Mouse (Mus musculus) lung, embryonic 14.5 days (tissue): ENCODE data around the gene 1810062G17Rik. TPM values are rescaled to one million over a fixed set of nuclear protein-coding genes. Genes with fewer than 3 reads are reported as not detected.

Source experiments
- ATAC-seq: fragments of 200-750 bp; cut with Nextera tagmentation; 2 replicates; pipeline ENCODE4 v1.8.0; 2017; ENCODE audit warnings: mild to moderate bottlenecking, moderate TSS enrichment, moderate library complexity; ENCODE audit not compliant: insufficient read depth
- DNase-seq: peaks from one replicate; pipeline ENCODE4 v3.0.0-alpha.2; 2015
- H3K27ac ChIP-seq: fragments of 300-500 bp; sonication (generic); 2 replicates; pipeline ENCODE4 v1.5.1; 2014; ENCODE audit warnings: low read depth, mild to moderate bottlenecking, moderate library complexity
- H3K27me3 ChIP-seq: fragments of 300-500 bp; sonication (generic); 2 replicates; pipeline ENCODE4 v1.6.1; 2014; ENCODE audit warnings: low read length, control low read depth; ENCODE audit not compliant: insufficient read depth
- H3K36me3 ChIP-seq: fragments of 300-500 bp; sonication (generic); 2 replicates; pipeline ENCODE4 v1.6.1; 2014; ENCODE audit warnings: control low read depth; ENCODE audit not compliant: insufficient read depth
- H3K4me1 ChIP-seq: fragments of 300-500 bp; sonication (generic); 2 replicates; pipeline ENCODE4 v1.6.1; 2014; ENCODE audit warnings: antibody characterized with exemption, control low read depth; ENCODE audit not compliant: insufficient read depth
- H3K4me2 ChIP-seq: fragments of 300-500 bp; sonication (generic); 2 replicates; pipeline ENCODE4 v1.6.1; 2014; ENCODE audit warnings: mild to moderate bottlenecking
- H3K4me3 ChIP-seq: fragments of 300-500 bp; sonication (generic); 2 replicates; pipeline ENCODE4 v1.5.1; 2014; ENCODE audit warnings: low read depth, low read length
- H3K9ac ChIP-seq: fragments of 300-500 bp; sonication (generic); 2 replicates; pipeline ENCODE4 v1.6.1; 2014
- H3K9me3 ChIP-seq: fragments of 300-500 bp; sonication (generic); 2 replicates; pipeline ENCODE4 v1.6.1; 2016; ENCODE audit warnings: low read depth, low read length, control low read depth
- CTCF ChIP-seq: IDR thresholded peaks from 2 replicates; pipeline ENCODE4 v1.5.1; 2016; ENCODE audit warnings: antibody characterized with exemption, low read depth
- WGBS: fragments of 180-500 bp; shearing (Covaris S2); extraction: QIAGEN DNeasy Blood & Tissue Kit; methylation state at CpG from one replicate; pipeline ENCODE4 v1.1.7; 2014; 5-methylcytosine and 5-hydroxymethylcytosine counted together
- polyA plus RNA-seq: library from polyadenylated mRNA; unstranded; fragments of >200 nt; fragmentation: Nextera tagmentation; extraction: Ambion mirVana; gene quantifications from 2 replicates; pipeline ENCODE4 v1.2.1, GENCODE M21; 2014

Gene 1810062G17Rik
- polyA plus RNA-seq, 1 experiment from 2014 or later: 3.3 TPM

DNA sequence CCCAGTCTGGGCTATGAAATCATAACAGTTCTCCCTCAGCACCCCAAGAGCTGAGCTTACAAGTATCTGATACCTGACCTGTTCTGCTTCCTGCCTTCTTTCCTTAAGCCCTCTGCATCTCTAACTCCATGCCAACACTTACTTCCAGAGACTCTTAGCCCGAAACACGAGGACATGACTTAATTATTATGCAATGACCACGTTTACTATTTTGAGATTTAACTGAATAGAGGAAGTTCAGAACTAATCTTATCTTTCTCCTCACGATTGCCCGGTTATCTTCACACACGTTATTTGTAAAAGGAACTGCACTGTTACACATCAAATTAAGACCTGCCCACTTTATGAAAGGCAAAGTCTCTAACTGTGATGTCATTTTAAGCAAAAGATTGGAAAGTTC is 28.8 kb upstream of the 1810062G17Rik start:
- Histone ChIP-seq H3K4me2 (no peak overlapping the region), H3K9ac (no peak overlapping the region), H3K27ac (no peak overlapping the region), H3K4me3 (no peak overlapping the region), H3K4me1 (no peaks in the 10 kb centered on the region), H3K27me3 (no peaks in the 10 kb centered on the region), H3K9me3 (no peaks in the 10 kb centered on the region), H3K36me3 (peaks cover 50% of the 10 kb centered on the region)
- DNase-seq (no peak), ATAC-seq (no peak)
- TF ChIP-seq CTCF: no peak
- WGBS: 45% methylated on average over 6 of the region's 6 CpGs

DNA sequence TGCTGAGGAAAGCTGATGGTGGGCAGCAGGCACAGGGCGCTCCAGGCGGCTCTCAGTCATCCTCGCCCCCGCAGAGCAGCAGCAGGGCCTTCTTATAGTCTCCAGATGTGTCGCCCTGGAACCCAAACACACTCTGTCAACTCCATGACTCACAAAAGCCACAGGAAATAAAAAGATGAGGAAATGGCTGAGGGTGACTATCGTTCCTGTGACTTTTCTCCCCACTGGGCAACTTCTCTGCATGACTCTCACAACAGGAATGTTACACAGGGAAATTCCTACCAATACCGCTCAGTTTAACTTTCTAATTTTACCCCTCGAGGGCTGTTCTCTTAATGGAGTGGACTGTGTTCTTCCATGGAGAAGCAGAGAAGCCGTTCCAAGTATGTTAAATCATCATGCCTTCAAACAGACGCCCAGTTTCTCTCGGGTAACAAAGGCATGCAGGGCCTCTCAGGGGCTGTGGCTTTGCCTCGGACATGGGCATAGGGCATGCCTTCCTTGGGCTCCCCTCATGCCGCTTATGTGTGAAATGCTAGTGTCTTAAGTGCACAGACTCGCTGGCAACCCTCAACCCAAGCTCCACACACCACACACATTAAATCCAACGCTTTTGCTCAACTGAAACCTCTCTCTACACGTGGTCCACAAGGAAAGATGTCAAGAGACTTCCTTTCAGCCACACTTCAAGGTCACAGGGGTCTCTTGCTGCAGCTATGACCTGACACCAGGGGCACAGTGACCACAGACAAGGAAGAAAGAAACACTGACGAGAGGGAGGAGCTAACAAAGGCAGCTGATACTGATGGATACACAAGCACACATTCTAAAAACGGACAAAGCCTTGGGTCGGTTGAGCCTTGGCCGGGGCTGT is 26.2 kb upstream of the 1810062G17Rik start:
- Histone ChIP-seq H3K27me3 (no peaks in the 10 kb centered on the region), H3K36me3 (peaks cover 67% of the 10 kb centered on the region), H3K4me1 (no peaks in the 10 kb centered on the region), H3K4me2 (no peak overlapping the region), H3K4me3 (no peak overlapping the region), H3K9me3 (no peaks in the 10 kb centered on the region), H3K27ac (peak overlapping the region; percentile 54; the same call in 1 of the 2 replicates), H3K9ac (no peak overlapping the region)
- DNase-seq (peak; percentile 19), ATAC-seq (peak; percentile 55)
- WGBS: 32% methylated on average over 20 of the region's 20 CpGs
- TF ChIP-seq CTCF: no peak

DNA sequence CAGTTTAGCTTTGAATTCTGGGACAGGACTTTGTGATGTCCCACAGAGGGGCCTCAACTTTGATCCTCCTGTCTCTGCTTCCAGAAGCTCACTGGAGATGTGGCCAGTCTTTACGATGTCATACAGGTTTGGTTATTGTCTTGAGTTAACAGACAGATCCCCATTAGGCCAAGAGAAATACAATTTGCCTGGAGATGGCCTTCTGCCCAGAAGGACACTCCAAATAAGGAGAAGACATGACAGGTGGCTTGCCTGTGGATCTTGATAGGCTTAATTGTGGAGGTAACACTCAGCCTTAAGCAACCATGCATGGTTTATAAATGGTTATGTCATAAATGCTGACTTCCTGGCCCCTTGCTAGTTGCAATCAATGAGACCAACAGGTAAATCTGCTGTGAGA is 23.2 kb upstream of the 1810062G17Rik start:
- H3K9me3 ChIP-seq: no peaks in the 10 kb centered on the region
- H3K4me3 ChIP-seq: no peak overlapping the region
- no peak for ATAC-seq
- no peaks in the 10 kb centered on the region for H3K4me1 ChIP-seq
- no peak overlapping the region for H3K27ac ChIP-seq
- no peak for TF ChIP-seq CTCF
- 78% methylated on average over 1 of the region's 1 CpGs for WGBS
- H3K27me3 ChIP-seq: no peaks in the 10 kb centered on the region
- DNase-seq: no peak
- no peak overlapping the region for H3K4me2 ChIP-seq
- H3K36me3 ChIP-seq: peaks cover 85% of the 10 kb centered on the region
- H3K9ac ChIP-seq: no peak overlapping the region

DNA sequence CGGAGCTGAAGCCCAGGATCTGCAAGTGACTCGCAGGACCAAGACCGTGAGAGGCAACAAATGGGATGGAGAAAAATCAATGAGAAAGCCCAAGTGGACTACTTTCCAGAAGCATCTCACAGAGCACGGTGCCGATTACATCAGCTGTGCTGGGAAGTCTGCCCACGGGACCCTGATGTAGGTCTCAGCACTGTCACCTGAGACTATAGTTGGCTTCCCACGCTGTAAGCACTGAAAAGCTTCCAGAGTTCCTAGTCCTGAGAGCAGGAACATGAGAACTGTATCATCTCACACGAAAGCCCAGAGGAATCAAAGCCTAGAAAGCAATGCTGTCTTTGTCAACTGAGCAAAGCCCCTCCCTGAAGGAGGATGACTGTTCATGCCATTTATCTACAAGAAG is 20.6 kb upstream of the 1810062G17Rik start:
- H3K9me3 ChIP-seq: no peaks in the 10 kb centered on the region
- DNase-seq (no peak), ATAC-seq (no peak)
- no peak overlapping the region for H3K4me2 ChIP-seq
- WGBS: 91% methylated on average over 8 of the region's 8 CpGs
- H3K27me3 ChIP-seq: no peaks in the 10 kb centered on the region
- no peak for TF ChIP-seq CTCF
- H3K27ac ChIP-seq: no peak overlapping the region
- no peak overlapping the region for H3K4me3 ChIP-seq
- H3K4me1 ChIP-seq: no peaks in the 10 kb centered on the region
- peaks cover 80% of the 10 kb centered on the region for H3K36me3 ChIP-seq
- H3K9ac ChIP-seq: no peak overlapping the region

DNA sequence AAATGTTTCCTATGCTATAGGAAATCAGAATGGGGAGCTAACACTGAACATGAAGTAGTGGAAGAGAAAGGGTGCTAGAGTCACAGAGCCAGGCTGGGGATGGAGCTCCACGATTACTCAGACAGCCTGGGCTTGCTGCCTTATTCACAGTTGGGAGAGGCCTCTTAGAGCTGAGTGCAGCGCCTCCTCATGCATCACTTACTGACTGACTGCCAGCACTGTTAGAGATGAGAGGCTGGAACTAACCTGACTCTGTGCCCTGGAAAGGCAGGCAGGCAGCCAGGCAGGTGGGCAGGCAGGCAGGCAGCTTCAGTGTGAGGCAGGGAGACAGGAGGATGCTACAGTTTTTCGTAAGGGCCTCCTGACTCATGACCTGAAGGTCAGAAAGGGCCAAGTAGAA is 20.2 kb upstream of the 1810062G17Rik start:
- ATAC-seq: no peak
- Histone ChIP-seq H3K36me3 (peaks cover 79% of the 10 kb centered on the region), H3K4me1 (no peaks in the 10 kb centered on the region), H3K27me3 (no peaks in the 10 kb centered on the region), H3K4me2 (no peak overlapping the region), H3K9me3 (no peaks in the 10 kb centered on the region), H3K27ac (no peak overlapping the region), H3K4me3 (no peak overlapping the region), H3K9ac (no peak overlapping the region)
- TF ChIP-seq CTCF: no peak
- no peak for DNase-seq
- WGBS: 72% methylated on average over 3 of the region's 3 CpGs

DNA sequence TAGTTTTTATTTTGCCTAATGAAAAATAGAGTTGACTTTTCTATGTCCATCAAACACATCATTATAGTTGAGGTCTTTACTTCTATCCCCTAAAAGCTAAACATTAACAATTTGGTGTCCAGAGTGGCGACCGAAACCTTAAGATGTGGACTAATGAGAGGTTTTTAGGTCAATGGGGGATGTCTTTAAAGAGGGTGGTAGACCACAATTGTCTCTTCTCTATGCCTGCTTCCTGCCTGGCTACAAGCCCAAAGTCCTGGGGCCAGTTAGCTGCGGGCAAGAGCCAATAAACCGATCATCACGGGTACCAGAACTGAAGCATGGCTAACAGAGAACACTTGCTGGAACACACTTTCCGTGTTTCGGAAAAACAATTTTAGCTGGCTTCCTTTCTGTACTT is 15.0 kb upstream of the 1810062G17Rik start:
- ATAC-seq: no peak
- no peak for TF ChIP-seq CTCF
- Histone ChIP-seq H3K4me1 (no peaks in the 10 kb centered on the region), H3K4me3 (no peak overlapping the region), H3K9ac (no peak overlapping the region), H3K4me2 (no peak overlapping the region), H3K27me3 (no peaks in the 10 kb centered on the region), H3K36me3 (peaks cover 68% of the 10 kb centered on the region), H3K27ac (no peak overlapping the region), H3K9me3 (no peaks in the 10 kb centered on the region)
- DNase-seq: no peak
- WGBS: 89% methylated on average over 7 of the region's 7 CpGs

DNA sequence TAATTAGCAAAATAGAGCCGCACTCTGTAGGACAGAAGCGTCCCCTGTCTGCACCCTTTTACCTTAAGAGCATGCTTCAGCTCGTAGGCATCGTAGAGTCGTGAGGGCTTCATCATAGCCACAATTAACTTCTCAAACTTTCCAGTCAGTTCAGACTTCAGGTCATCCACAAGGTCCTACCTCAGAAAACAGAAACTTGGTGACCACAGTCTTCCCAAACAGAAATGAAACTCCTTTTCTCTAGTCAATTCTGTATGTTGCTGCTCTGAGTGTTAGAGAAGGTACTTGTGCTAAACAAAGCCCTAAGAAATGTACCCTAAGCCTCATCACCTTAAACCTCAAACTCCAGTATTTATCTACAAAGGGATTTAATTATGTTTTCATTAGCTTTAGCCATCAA is 13.9 kb upstream of the 1810062G17Rik start:
- no peaks in the 10 kb centered on the region for H3K27me3 ChIP-seq
- no peak overlapping the region for H3K27ac ChIP-seq
- no peaks in the 10 kb centered on the region for H3K4me1 ChIP-seq
- peaks cover 60% of the 10 kb centered on the region for H3K36me3 ChIP-seq
- no peak overlapping the region for H3K9ac ChIP-seq
- H3K9me3 ChIP-seq: no peaks in the 10 kb centered on the region
- DNase-seq: no peak
- 84% methylated on average over 5 of the region's 5 CpGs for WGBS
- ATAC-seq: no peak
- no peak for TF ChIP-seq CTCF
- H3K4me3 ChIP-seq: no peak overlapping the region
- no peak overlapping the region for H3K4me2 ChIP-seq
